ENCODE assay signal across 9 mouse cellular contexts in genomic region chr10:86704141-86704540, GRCm38 (mm10). TPM values are rescaled to one million over a fixed set of nuclear protein-coding genes. Genes with fewer than 3 reads are reported as not detected.
A peak's percentile ranks its signal among the peaks of the same experiment; 100 is the strongest.
DNase-seq lines count a peak whose midpoint lies in the region; ATAC-seq and TF ChIP-seq lines count a peak whose summit lies in the region.
"Had no signal": no experiment of that assay in that cellular context is flagged by ENCODE, and none has a peak within 500 bp of the region (broad histone marks: within the 10 kb centered on the region; RNA-seq: fewer than 3 reads in every experiment).

No protein-coding gene starts in this region.

- H3K4me1 ChIP-seq in lung, embryonic 16.5 days (replicated peaks; ENCODE audit: control insufficient read depth, insufficient read depth, low read length): peaks cover 47% of the 10 kb centered on the region
- peaks cover 46% of the 10 kb centered on the region for H3K4me1 ChIP-seq in embryonic facial prominence, embryonic 12.5 days
- H3K4me1 ChIP-seq in intestine, postnatal 0 days (replicated peaks; ENCODE audit: control insufficient read depth, insufficient read depth, low read length): peaks cover 13% of the 10 kb centered on the region; the same call in 1 of the 2 replicates
- peaks cover 4% of the 10 kb centered on the region; the same call in 1 of the 2 replicates for H3K4me1 ChIP-seq in olfactory bulb, adult 2 months (ENCODE audit: control insufficient read depth, insufficient read depth, low read length)

- H3K4me3 ChIP-seq in lung, embryonic 16.5 days (ENCODE audit: low read length): peak overlapping the region; percentile 95
- H3K4me3 ChIP-seq in embryonic facial prominence, embryonic 12.5 days: peak overlapping the region; percentile 95
- H3K4me3 ChIP-seq in intestine, postnatal 0 days (ENCODE audit: low read depth, low read length): peak overlapping the region; percentile 82
- peak overlapping the region; percentile 81 for H3K4me3 ChIP-seq in olfactory bulb, adult 2 months (ENCODE audit: insufficient read depth, low read depth, low read length)

- no peak for TF ChIP-seq CTCF in intestine, postnatal 0 days (IDR thresholded peaks at IDR 0.05; ENCODE audit: low read depth)
- no peak for TF ChIP-seq CTCF in olfactory bulb, adult 2 months (IDR thresholded peaks at IDR 0.05; ENCODE audit: insufficient read depth, low read depth, low read length)

- no peak for DNase-seq in lung, postnatal 36 days
- DNase-seq in gastrocnemius, postnatal 10 days: no peak
- no peak for DNase-seq in layer of hippocampus, adult 9-11 months
- no peak for DNase-seq in left cerebral cortex, adult 9 months (ENCODE audit: low spot score in 2 of 2)

- WGBS in lung, embryonic 16.5 days: 1% methylated on average over 8 of the region's 8 CpGs
- WGBS in embryonic facial prominence, embryonic 12.5 days: 3% methylated on average over 8 of the region's 8 CpGs
- WGBS in intestine, postnatal 0 days: under 1% methylated on average over 8 of the region's 8 CpGs
- 2% methylated on average over 8 of the region's 8 CpGs for WGBS in olfactory bulb, adult 2 months

- no peak for ATAC-seq in lung, embryonic 16.5 days (ENCODE audit: low read depth)
- no peak for ATAC-seq in embryonic facial prominence, embryonic 12.5 days (ENCODE audit: insufficient number of reproducible peaks, insufficient read depth, low FRiP score, low TSS enrichment)
- no peak for ATAC-seq in intestine, postnatal 0 days

- H3K36me3 ChIP-seq in lung, embryonic 16.5 days (ENCODE audit: control insufficient read depth, insufficient read depth, low read length): peaks cover 35% of the 10 kb centered on the region
- peaks cover 39% of the 10 kb centered on the region for H3K36me3 ChIP-seq in embryonic facial prominence, embryonic 12.5 days
- peaks cover 34% of the 10 kb centered on the region for H3K36me3 ChIP-seq in intestine, postnatal 0 days (ENCODE audit: control insufficient read depth, insufficient read depth)

- H3K4me2 ChIP-seq in lung, embryonic 16.5 days (ENCODE audit: low read depth, low read length): peak overlapping the region; percentile 95
- H3K4me2 ChIP-seq in embryonic facial prominence, embryonic 12.5 days (replicated peaks): peak overlapping the region; percentile 94
- H3K4me2 ChIP-seq in intestine, postnatal 0 days (replicated peaks; ENCODE audit: low read depth): peak overlapping the region; percentile 84

- H3K9me3 ChIP-seq in lung, embryonic 16.5 days (ENCODE audit: control insufficient read depth, low read length): no peaks in the 10 kb centered on the region
- H3K9me3 ChIP-seq in embryonic facial prominence, embryonic 12.5 days: no peaks in the 10 kb centered on the region
- H3K9me3 ChIP-seq in intestine, postnatal 0 days (ENCODE audit: control insufficient read depth): no peaks in the 10 kb centered on the region

- H3K27ac ChIP-seq in lung, embryonic 16.5 days (ENCODE audit: low read length): peak overlapping the region; percentile 99; the same call in 1 of the 2 replicates
- H3K27ac ChIP-seq in embryonic facial prominence, embryonic 12.5 days: no peak overlapping the region
- peak overlapping the region; percentile 87; the same call in 1 of the 2 replicates for H3K27ac ChIP-seq in intestine, postnatal 0 days (ENCODE audit: low read depth, low read length)
- H3K27ac ChIP-seq in olfactory bulb, adult 2 months (ENCODE audit: insufficient read depth, low read depth, low read length): no peak overlapping the region

- TF ChIP-seq POLR2A in olfactory bulb, adult 2 months (IDR thresholded peaks at IDR 0.05; ENCODE audit: insufficient read depth, low read depth, low read length): no peak

- no peaks in the 10 kb centered on the region for H3K27me3 ChIP-seq in lung, embryonic 16.5 days (ENCODE audit: control insufficient read depth, insufficient read depth, low read depth, low read length)
- H3K27me3 ChIP-seq in embryonic facial prominence, embryonic 12.5 days: no peaks in the 10 kb centered on the region
- H3K27me3 ChIP-seq in intestine, postnatal 0 days (replicated peaks; ENCODE audit: control insufficient read depth, insufficient read depth, low read length): no peaks in the 10 kb centered on the region

- H3K9ac ChIP-seq in lung, embryonic 16.5 days (ENCODE audit: low read length): peak overlapping the region; percentile 98
- H3K9ac ChIP-seq in embryonic facial prominence, embryonic 12.5 days: peak overlapping the region; percentile 94
- peak overlapping the region; percentile 85 for H3K9ac ChIP-seq in intestine, postnatal 0 days (ENCODE audit: low read depth, low read length)

RNA-seq across cellular contexts. Expression of gene Hsp90b1, which starts 1.2 kb away (rescaled TPM):
- 771 and 809 TPM in 2 replicates for polyA plus RNA-seq in lung, embryonic 16.5 days (2015; fragmentation: Nextera tagmentation; extraction: Ambion mirVana)
- polyA plus RNA-seq in embryonic facial prominence, embryonic 12.5 days (2016; fragmentation: Nextera tagmentation; extraction: Ambion mirVana): 615 and 661 TPM in 2 replicates
- polyA plus RNA-seq in intestine, postnatal 0 days (2015; fragmentation: Nextera tagmentation; extraction: Ambion mirVana): 296 and 334 TPM in 2 replicates
- polyA plus RNA-seq in olfactory bulb, adult 2 months (2012; ENCODE audit: insufficient read depth, insufficient read length, low replicate concordance, missing spikeins): 189 TPM in 1 of 2 replicates, not detected in the other
- total RNA-seq in gastrocnemius, postnatal 10 days (2021): 100 to 1,000 TPM; 155 to 192 TPM

RNA-seq across cellular contexts. Expression of gene Ttc41, which starts 1.5 kb away (rescaled TPM):
- 1.3 and 1.5 TPM in 2 replicates for polyA plus RNA-seq in lung, embryonic 16.5 days (2015; fragmentation: Nextera tagmentation; extraction: Ambion mirVana)
- polyA plus RNA-seq in embryonic facial prominence, embryonic 12.5 days (2016; fragmentation: Nextera tagmentation; extraction: Ambion mirVana): 1.8 and 2.3 TPM in 2 replicates
- 0.59 TPM in 2 replicates for polyA plus RNA-seq in intestine, postnatal 0 days (2015; fragmentation: Nextera tagmentation; extraction: Ambion mirVana)
- polyA plus RNA-seq in olfactory bulb, adult 2 months (2012; ENCODE audit: insufficient read depth, insufficient read length, low replicate concordance, missing spikeins): not detected in 2 replicates
- 1 to 10 TPM; 1.6 to 2.8 TPM for total RNA-seq in gastrocnemius, postnatal 10 days (2021)

RNA-seq across cellular contexts. Expression of gene Gm49358, which starts 59.6 kb away (rescaled TPM):
- polyA plus RNA-seq in lung, embryonic 16.5 days (2015; fragmentation: Nextera tagmentation; extraction: Ambion mirVana): not detected in 2 replicates
- not detected in 2 replicates for polyA plus RNA-seq in embryonic facial prominence, embryonic 12.5 days (2016; fragmentation: Nextera tagmentation; extraction: Ambion mirVana)
- polyA plus RNA-seq in intestine, postnatal 0 days (2015; fragmentation: Nextera tagmentation; extraction: Ambion mirVana): not detected in 2 replicates
- polyA plus RNA-seq in olfactory bulb, adult 2 months (2012; ENCODE audit: insufficient read depth, insufficient read length, low replicate concordance, missing spikeins): not detected in 2 replicates
- total RNA-seq in gastrocnemius, postnatal 10 days (2021): 10 to 100 TPM in 1 of 2 experiments, 1 to 10 TPM in 1; 6.6 to 10.8 TPM
- total RNA-seq: common myeloid progenitor, adult 5-6 weeks had no signal

Comparison
In these comparisons a context has a peak if more than half of its experiments do, and no peak if none do; other contexts are left out.
1. H3K27ac ChIP-seq: peak in lung, embryonic 16.5 days (single experiment) and intestine, postnatal 0 days (single experiment); none in embryonic facial prominence, embryonic 12.5 days (single experiment) and olfactory bulb, adult 2 months (single experiment).
2. Peak in every context shown above with its lines, with median percentiles within 50 percentile points of each other: H3K4me2 ChIP-seq, H3K4me3 ChIP-seq and H3K9ac ChIP-seq.